Mouse (Mus musculus): ENCODE results near the gene Slc48a1. TPM values are rescaled to one million over a fixed set of nuclear protein-coding genes. Genes with fewer than 3 reads are reported as not detected.

Gene Slc48a1
- polyA plus RNA-seq, 1 experiment from 2014 or later = 76.0 TPM

- Histone ChIP-seq H3K27me3 (ENCODE audit: control insufficient read depth, insufficient read depth, low read length) (no peaks in the 10 kb centered on the region), H3K9ac (ENCODE audit: low read length) (no peak overlapping the region), H3K27ac (ENCODE audit: low read length) (no peak overlapping the region), H3K9me3 (replicated peaks; ENCODE audit: control insufficient read depth, low read length) (no peaks in the 10 kb centered on the region), H3K4me3 (ENCODE audit: low read length) (no peak overlapping the region), H3K4me2 (ENCODE audit: low read depth, low read length) (no peak overlapping the region), H3K36me3 (ENCODE audit: control insufficient read depth, insufficient read depth) (peaks cover 53% of the 10 kb centered on the region), H3K4me1 (ENCODE audit: control insufficient read depth, insufficient read depth, low read length) (no peaks in the 10 kb centered on the region)
- peak; percentile 71 for ATAC-seq (replicated peaks; ENCODE audit: extremely low read depth, insufficient read depth, low FRiP score)
- 46% methylated on average over 17 of the region's 17 CpGs for WGBS
Measured at GRCm38 (mm10) chr15:97798134-97798533, 19.8 kb downstream of the Slc48a1 start.

- Histone ChIP-seq H3K36me3 (ENCODE audit: control insufficient read depth, insufficient read depth) (peaks cover 44% of the 10 kb centered on the region), H3K27ac (ENCODE audit: low read length) (no peak overlapping the region), H3K9me3 (replicated peaks; ENCODE audit: control insufficient read depth, low read length) (no peaks in the 10 kb centered on the region), H3K4me2 (ENCODE audit: low read depth, low read length) (no peak overlapping the region), H3K4me3 (ENCODE audit: low read length) (no peak overlapping the region), H3K27me3 (ENCODE audit: control insufficient read depth, insufficient read depth, low read length) (no peaks in the 10 kb centered on the region), H3K9ac (ENCODE audit: low read length) (no peak overlapping the region), H3K4me1 (ENCODE audit: control insufficient read depth, insufficient read depth, low read length) (no peaks in the 10 kb centered on the region)
- no peak for ATAC-seq (replicated peaks; ENCODE audit: extremely low read depth, insufficient read depth, low FRiP score)
- 87% methylated on average over 11 of the region's 11 CpGs for WGBS
Measured at GRCm38 (mm10) chr15:97799446-97799845, 21.1 kb downstream of the Slc48a1 start.

- Histone ChIP-seq H3K4me2 (ENCODE audit: low read depth, low read length) (no peak overlapping the region), H3K27me3 (ENCODE audit: control insufficient read depth, insufficient read depth, low read length) (no peaks in the 10 kb centered on the region), H3K4me1 (ENCODE audit: control insufficient read depth, insufficient read depth, low read length) (no peaks in the 10 kb centered on the region), H3K9me3 (replicated peaks; ENCODE audit: control insufficient read depth, low read length) (no peaks in the 10 kb centered on the region), H3K9ac (ENCODE audit: low read length) (no peak overlapping the region), H3K36me3 (ENCODE audit: control insufficient read depth, insufficient read depth) (peaks cover 40% of the 10 kb centered on the region), H3K4me3 (ENCODE audit: low read length) (no peak overlapping the region), H3K27ac (ENCODE audit: low read length) (no peak overlapping the region)
- 90% methylated on average over 13 of the region's 13 CpGs for WGBS
- ATAC-seq (replicated peaks; ENCODE audit: extremely low read depth, insufficient read depth, low FRiP score) = no peak
Measured at GRCm38 (mm10) chr15:97800853-97801252, 22.5 kb downstream of the Slc48a1 start.

- Histone ChIP-seq H3K9me3 (replicated peaks; ENCODE audit: control insufficient read depth, low read length) (no peaks in the 10 kb centered on the region), H3K4me2 (ENCODE audit: low read depth, low read length) (no peak overlapping the region), H3K27ac (ENCODE audit: low read length) (no peak overlapping the region), H3K4me3 (ENCODE audit: low read length) (no peak overlapping the region), H3K27me3 (ENCODE audit: control insufficient read depth, insufficient read depth, low read length) (no peaks in the 10 kb centered on the region), H3K4me1 (ENCODE audit: control insufficient read depth, insufficient read depth, low read length) (no peaks in the 10 kb centered on the region), H3K9ac (ENCODE audit: low read length) (no peak overlapping the region), H3K36me3 (ENCODE audit: control insufficient read depth, insufficient read depth) (peaks cover 38% of the 10 kb centered on the region)
- 77% methylated on average over 7 of the region's 7 CpGs for WGBS
- ATAC-seq (replicated peaks; ENCODE audit: extremely low read depth, insufficient read depth, low FRiP score) = no peak
Measured at GRCm38 (mm10) chr15:97801811-97802210, 23.5 kb downstream of the Slc48a1 start.

GRCm38 (mm10) chr15:97802575-97802974 lies 24.3 kb downstream of the Slc48a1 start:
- Histone ChIP-seq H3K36me3 (ENCODE audit: control insufficient read depth, insufficient read depth) (peaks cover 38% of the 10 kb centered on the region), H3K4me2 (ENCODE audit: low read depth, low read length) (no peak overlapping the region), H3K27me3 (ENCODE audit: control insufficient read depth, insufficient read depth, low read length) (no peaks in the 10 kb centered on the region), H3K4me3 (ENCODE audit: low read length) (no peak overlapping the region), H3K9me3 (replicated peaks; ENCODE audit: control insufficient read depth, low read length) (no peaks in the 10 kb centered on the region), H3K4me1 (ENCODE audit: control insufficient read depth, insufficient read depth, low read length) (no peaks in the 10 kb centered on the region), H3K9ac (ENCODE audit: low read length) (no peak overlapping the region), H3K27ac (ENCODE audit: low read length) (no peak overlapping the region)
- ATAC-seq (replicated peaks; ENCODE audit: extremely low read depth, insufficient read depth, low FRiP score) = no peak
- 34% methylated on average over 13 of the region's 13 CpGs for WGBS

- H3K36me3 ChIP-seq (ENCODE audit: control insufficient read depth, insufficient read depth) = peaks cover 33% of the 10 kb centered on the region
- WGBS = 72% methylated on average over 12 of the region's 12 CpGs
- H3K9me3 ChIP-seq (replicated peaks; ENCODE audit: control insufficient read depth, low read length) = no peaks in the 10 kb centered on the region
- H3K27me3 ChIP-seq (ENCODE audit: control insufficient read depth, insufficient read depth, low read length) = no peaks in the 10 kb centered on the region
- H3K4me1 ChIP-seq (ENCODE audit: control insufficient read depth, insufficient read depth, low read length) = peaks cover 14% of the 10 kb centered on the region
- no peak overlapping the region for H3K4me3 ChIP-seq (ENCODE audit: low read length)
- H3K27ac ChIP-seq (ENCODE audit: low read length) = no peak overlapping the region
- no peak for ATAC-seq (replicated peaks; ENCODE audit: extremely low read depth, insufficient read depth, low FRiP score)
- no peak overlapping the region for H3K9ac ChIP-seq (ENCODE audit: low read length)
- no peak overlapping the region for H3K4me2 ChIP-seq (ENCODE audit: low read depth, low read length)
Measured at GRCm38 (mm10) chr15:97807867-97808266, 29.5 kb downstream of the Slc48a1 start.

GRCm38 (mm10) chr15:97808532-97808931 lies 30.2 kb downstream of the Slc48a1 start:
- no peaks in the 10 kb centered on the region for H3K27me3 ChIP-seq (ENCODE audit: control insufficient read depth, insufficient read depth, low read length)
- H3K4me2 ChIP-seq (ENCODE audit: low read depth, low read length) = no peak overlapping the region
- H3K36me3 ChIP-seq (ENCODE audit: control insufficient read depth, insufficient read depth) = peaks cover 33% of the 10 kb centered on the region
- H3K9me3 ChIP-seq (replicated peaks; ENCODE audit: control insufficient read depth, low read length) = no peaks in the 10 kb centered on the region
- H3K27ac ChIP-seq (ENCODE audit: low read length) = no peak overlapping the region
- 88% methylated on average over 14 of the region's 14 CpGs for WGBS
- ATAC-seq (replicated peaks; ENCODE audit: extremely low read depth, insufficient read depth, low FRiP score) = no peak
- H3K9ac ChIP-seq (ENCODE audit: low read length) = no peak overlapping the region
- peaks cover 21% of the 10 kb centered on the region for H3K4me1 ChIP-seq (ENCODE audit: control insufficient read depth, insufficient read depth, low read length)
- no peak overlapping the region for H3K4me3 ChIP-seq (ENCODE audit: low read length)

- Histone ChIP-seq H3K9ac (ENCODE audit: low read length) (no peak overlapping the region), H3K4me1 (ENCODE audit: control insufficient read depth, insufficient read depth, low read length) (peaks cover 28% of the 10 kb centered on the region), H3K4me3 (ENCODE audit: low read length) (no peak overlapping the region), H3K27me3 (ENCODE audit: control insufficient read depth, insufficient read depth, low read length) (no peaks in the 10 kb centered on the region), H3K36me3 (ENCODE audit: control insufficient read depth, insufficient read depth) (peaks cover 33% of the 10 kb centered on the region), H3K9me3 (replicated peaks; ENCODE audit: control insufficient read depth, low read length) (no peaks in the 10 kb centered on the region), H3K4me2 (ENCODE audit: low read depth, low read length) (no peak overlapping the region), H3K27ac (ENCODE audit: low read length) (no peak overlapping the region)
- no peak for ATAC-seq (replicated peaks; ENCODE audit: extremely low read depth, insufficient read depth, low FRiP score)
- 85% methylated on average over 14 of the region's 14 CpGs for WGBS
Measured at GRCm38 (mm10) chr15:97809206-97809605, 30.9 kb downstream of the Slc48a1 start.

GRCm38 (mm10) chr15:97809942-97810341 lies 31.6 kb downstream of the Slc48a1 start:
- peaks cover 28% of the 10 kb centered on the region for H3K36me3 ChIP-seq (ENCODE audit: control insufficient read depth, insufficient read depth)
- 89% methylated on average over 5 of the region's 5 CpGs for WGBS

GRCm38 (mm10) chr15:97810399-97810798 lies 32.1 kb downstream of the Slc48a1 start:
- Histone ChIP-seq H3K4me3 (ENCODE audit: low read length) (no peak overlapping the region), H3K4me2 (ENCODE audit: low read depth, low read length) (no peak overlapping the region), H3K27me3 (ENCODE audit: control insufficient read depth, insufficient read depth, low read length) (no peaks in the 10 kb centered on the region), H3K27ac (ENCODE audit: low read length) (no peak overlapping the region), H3K4me1 (ENCODE audit: control insufficient read depth, insufficient read depth, low read length) (peaks cover 38% of the 10 kb centered on the region), H3K9me3 (replicated peaks; ENCODE audit: control insufficient read depth, low read length) (no peaks in the 10 kb centered on the region), H3K9ac (ENCODE audit: low read length) (no peak overlapping the region), H3K36me3 (ENCODE audit: control insufficient read depth, insufficient read depth) (peaks cover 25% of the 10 kb centered on the region)
- 83% methylated on average over 5 of the region's 5 CpGs for WGBS
- ATAC-seq (replicated peaks; ENCODE audit: extremely low read depth, insufficient read depth, low FRiP score) = no peak

More at GRCm38 (mm10) chr15:97809942-97810341, 31.6 kb downstream of the Slc48a1 start:
- no peak for ATAC-seq (replicated peaks; ENCODE audit: extremely low read depth, insufficient read depth, low FRiP score)
- no peak overlapping the region for H3K9ac ChIP-seq (ENCODE audit: low read length)
- H3K4me1 ChIP-seq (ENCODE audit: control insufficient read depth, insufficient read depth, low read length) = peaks cover 35% of the 10 kb centered on the region
- H3K27ac ChIP-seq (ENCODE audit: low read length) = no peak overlapping the region
- H3K4me3 ChIP-seq (ENCODE audit: low read length) = no peak overlapping the region
- H3K4me2 ChIP-seq (ENCODE audit: low read depth, low read length) = no peak overlapping the region
- no peaks in the 10 kb centered on the region for H3K9me3 ChIP-seq (replicated peaks; ENCODE audit: control insufficient read depth, low read length)
- no peaks in the 10 kb centered on the region for H3K27me3 ChIP-seq (ENCODE audit: control insufficient read depth, insufficient read depth, low read length)
